Mouse (Mus musculus): ENCODE results near the gene Golga4.

Gene Golga4

DNA sequence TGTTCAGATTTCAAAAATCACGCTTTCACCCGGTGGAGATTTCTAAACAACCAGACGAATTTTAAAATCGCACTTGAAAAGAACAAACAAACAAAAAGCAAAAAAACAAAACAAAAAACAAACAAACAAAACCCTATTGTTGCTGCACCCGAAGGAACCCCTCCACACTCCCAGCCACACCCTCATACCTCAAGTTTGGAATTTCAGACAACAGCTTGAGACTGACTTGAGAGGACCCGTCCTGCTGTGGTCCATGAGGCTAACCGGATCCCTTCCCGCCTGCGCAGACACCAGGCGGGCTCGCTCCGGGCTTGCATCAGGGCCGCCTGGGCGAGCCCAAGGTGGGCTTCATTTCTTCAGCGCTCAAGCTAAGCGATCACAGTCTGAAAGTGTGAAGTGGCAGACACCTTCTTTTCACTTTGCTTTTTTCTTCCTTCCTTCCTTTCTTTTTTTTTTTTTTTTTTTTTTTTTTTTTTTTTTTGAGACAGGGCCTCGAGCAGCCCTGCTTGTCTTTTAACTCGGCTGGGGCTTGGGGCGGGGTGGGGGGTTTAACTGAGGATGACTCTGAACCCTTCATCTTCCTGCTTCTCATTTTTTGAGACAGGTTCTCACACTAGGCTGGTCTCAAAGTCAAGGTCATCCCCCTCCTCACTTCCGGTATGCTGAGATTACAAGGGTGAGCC is 17.0 kb upstream of the Golga4 start:
- in situ Hi-C loops (cut with MboI), result loop anchor here (25.0 kb wide), 1 partner anchor 452 kb away; the partner anchor contains the start of gene Azi2

DNA sequence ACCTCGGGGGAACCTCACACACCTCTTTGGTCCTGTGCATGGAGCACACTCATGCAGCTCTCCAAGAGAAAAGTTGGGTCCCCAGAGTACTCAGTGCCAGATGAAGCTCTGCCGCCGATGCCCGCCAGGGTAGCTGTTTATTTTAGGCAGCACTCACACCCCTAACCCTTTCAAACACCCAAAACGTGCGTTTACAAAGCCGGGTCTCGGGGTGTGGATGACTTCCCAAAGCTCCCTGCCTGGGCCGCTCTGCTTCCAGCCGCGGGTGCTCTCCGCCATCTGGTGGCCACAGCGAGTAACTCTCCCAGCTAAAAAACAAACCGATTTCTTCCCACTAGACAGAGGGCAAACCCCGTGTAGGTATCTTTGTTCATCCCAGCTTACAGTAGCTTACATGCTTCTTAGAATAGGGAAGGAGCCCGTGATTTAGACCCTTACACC is 16.5 kb upstream of the Golga4 start:
- in situ Hi-C loops (cut with MboI), result loop anchor here (25.0 kb wide), 1 partner anchor 452 kb away; the partner anchor contains the start of gene Azi2

DNA sequence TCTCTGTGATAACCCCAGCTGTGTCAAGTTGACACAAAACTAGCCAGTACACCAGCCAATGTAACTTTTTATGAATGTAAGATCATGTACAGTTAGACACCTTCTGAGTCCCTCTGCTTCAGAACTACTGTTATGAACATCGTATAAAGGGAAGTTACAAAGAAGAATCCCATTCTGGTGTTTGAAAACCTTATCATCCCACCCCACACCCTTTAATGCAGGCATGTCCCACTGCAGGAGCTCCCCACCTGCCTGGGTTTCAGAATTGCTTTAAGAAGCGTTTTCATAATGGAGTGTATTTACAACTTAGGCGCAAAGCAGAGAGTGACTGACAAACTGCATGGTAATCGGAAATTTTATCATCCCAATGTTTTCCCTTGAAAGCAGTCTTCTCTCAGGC is 14.9 kb upstream of the Golga4 start:
- in situ Hi-C loops (cut with MboI), result loop anchor here (25.0 kb wide), 1 partner anchor 454 kb away; the partner anchor contains the start of gene Azi2

DNA sequence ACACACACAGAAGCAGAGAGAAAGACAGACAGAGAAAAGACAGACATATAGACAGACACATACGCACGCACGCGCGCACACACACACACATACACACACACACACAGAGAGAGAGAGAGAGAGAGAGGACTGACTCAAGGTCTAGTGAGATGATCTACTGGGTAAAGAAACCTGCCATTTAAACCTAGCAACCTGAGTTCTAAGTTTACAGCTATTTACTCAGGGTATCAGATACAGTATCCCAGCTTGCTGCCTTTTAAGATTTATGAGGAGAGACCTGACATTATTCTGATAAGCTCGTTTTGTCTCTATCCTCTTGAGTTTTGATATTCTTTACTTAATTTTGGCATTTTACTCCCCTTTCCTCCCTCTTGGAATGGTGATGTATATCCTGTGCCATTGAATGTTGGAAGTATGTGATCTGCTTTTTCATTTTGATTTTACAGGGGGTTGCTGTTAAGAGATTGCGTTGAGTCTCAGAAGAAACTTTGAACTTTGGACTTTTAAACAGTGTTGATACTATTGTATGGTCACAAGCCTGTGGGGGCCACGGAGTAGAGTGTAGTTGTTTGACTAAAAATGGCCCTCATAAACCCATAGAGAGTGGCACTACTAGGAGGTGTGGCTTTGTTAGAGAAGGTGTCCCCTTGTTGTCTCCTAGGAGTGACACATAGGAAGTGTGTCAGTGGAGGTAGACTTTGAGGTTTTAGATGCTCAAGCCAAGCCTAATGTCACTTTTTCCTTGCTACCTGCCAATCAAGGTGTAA is 13.0 kb upstream of the Golga4 start:
- in situ Hi-C loops (cut with MboI), result loop anchor here (25.0 kb wide), 1 partner anchor 456 kb away; the partner anchor contains the start of gene Azi2

DNA sequence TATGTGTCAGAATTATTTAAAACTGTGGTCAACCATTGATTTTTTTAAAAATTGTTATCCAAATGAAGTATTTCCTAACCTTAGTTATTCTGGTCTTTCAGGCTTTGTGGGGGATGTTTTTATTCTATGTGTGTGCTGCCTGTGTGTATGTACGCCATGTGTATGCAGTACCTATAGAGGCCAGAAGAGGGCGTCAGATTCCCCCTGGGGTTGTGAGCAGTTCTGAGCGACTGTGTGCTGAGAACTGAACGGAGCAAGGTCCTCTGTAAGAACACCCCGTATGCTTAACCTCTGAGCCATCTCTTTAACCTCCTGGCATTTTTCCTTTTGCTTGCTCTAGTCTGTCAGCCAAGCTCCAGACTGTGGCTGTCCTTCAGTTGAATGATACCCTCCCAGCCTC is 12.0 kb upstream of the Golga4 start:
- in situ Hi-C loops (cut with MboI), result loop anchor here (25.0 kb wide), 1 partner anchor 457 kb away; the partner anchor contains the start of gene Azi2

DNA sequence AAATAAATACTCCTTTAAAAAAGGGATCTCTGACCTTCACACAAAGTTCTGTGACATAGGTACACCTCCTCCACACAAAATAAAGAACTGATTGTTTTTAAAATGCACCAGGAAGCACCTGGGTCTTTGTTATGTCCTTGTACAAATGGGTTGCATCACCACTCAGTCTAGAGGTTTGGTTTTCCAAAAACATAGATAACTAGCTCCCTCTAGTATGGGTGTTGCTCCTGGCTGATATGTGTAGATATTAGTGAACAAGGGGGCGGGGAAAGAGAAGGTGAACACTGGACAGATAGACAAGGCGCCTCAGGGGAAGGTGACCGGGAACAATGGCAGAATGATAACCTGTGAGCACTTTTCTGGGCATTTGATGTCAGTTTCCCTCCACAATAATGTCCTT is 10.1 kb upstream of the Golga4 start:
- in situ Hi-C loops (cut with MboI), result loop anchor here (25.0 kb wide), 1 partner anchor 459 kb away; the partner anchor contains the start of gene Azi2

DNA sequence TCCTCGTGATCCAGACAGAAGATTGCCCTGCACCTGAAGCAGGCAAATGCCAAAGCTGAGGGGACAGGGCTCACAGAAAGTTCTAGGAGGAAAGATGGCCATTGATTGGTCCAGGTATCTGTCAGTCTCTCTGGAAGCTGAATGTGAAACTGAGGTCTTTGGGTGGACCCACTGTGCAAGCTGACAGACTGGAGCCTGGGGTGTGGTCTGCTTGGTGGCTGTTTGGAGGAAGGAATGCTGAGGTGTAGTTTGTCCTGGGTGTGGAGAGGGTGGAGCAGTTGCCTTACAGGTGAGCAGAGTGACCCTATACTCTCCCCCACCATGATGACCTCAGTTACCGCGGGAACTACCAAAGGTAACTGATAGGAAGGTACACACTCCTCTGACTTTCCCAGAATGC is 9.1 kb upstream of the Golga4 start:
- in situ Hi-C loops (cut with MboI), result loop anchor here (25.0 kb wide), 1 partner anchor 460 kb away; the partner anchor contains the start of gene Azi2

DNA sequence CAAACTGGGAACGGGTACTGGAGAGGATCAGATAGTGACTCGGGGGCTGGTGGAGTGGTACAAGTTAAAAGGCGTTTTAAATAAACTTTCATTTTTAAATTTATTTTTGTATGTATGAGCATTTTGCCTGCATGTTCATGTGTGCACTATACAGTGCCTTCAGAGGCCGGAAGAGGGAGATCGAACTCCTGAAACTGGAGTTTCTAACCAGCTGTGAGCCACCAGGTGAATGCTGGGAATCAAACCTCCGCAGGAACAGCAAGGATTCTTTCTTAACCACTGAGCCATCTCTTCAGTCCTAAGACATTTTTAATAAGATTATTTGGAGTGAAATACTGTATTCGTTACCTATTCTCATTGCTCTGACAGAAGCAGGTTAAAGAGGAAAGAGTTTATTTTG is 8.0 kb upstream of the Golga4 start:
- in situ Hi-C loops (cut with MboI), result loop anchor here (25.0 kb wide), 1 partner anchor 461 kb away; the partner anchor contains the start of gene Azi2

DNA sequence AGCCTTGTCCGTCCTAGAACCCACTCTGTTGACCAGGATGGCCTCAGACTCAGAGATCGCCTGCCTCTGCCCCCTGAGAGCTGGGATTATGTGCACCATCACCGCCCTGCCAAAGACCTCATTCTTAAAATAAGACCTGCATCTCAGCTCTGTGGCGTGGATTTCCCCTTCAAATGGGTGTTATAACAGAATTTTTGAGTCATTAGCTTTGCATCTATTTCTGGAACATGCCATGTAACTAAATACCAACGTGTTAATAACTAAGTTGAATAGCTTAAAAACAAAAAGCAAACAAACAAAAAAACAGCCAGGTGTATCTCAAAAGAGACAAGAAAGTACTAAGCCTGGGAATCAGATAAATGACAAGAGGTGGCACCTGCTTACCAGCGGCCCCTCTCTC is 5.1 kb upstream of the Golga4 start:
- in situ Hi-C loops (cut with MboI), result no loop called here

DNA sequence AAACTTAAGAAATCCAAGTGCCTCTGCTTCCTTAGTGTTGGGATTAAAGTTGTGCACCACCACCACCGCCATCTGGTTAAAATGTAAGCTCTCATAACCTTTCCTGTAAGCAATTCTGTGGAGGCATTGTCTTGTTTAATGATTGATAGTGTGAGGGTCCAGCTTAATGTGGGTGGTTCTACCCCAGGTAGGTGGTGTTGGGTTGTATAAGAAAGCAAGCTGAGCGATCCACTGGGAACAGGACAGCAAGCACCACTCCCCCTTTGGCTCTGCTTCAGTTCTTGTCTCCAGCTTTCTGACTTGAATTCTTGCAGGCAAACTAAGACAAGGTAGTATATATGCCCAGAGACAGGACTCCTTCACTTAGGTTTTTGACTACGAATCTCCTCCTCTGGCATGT is 1.4 kb upstream of the Golga4 start:
- in situ Hi-C loops (cut with MboI), result no loop called here

DNA sequence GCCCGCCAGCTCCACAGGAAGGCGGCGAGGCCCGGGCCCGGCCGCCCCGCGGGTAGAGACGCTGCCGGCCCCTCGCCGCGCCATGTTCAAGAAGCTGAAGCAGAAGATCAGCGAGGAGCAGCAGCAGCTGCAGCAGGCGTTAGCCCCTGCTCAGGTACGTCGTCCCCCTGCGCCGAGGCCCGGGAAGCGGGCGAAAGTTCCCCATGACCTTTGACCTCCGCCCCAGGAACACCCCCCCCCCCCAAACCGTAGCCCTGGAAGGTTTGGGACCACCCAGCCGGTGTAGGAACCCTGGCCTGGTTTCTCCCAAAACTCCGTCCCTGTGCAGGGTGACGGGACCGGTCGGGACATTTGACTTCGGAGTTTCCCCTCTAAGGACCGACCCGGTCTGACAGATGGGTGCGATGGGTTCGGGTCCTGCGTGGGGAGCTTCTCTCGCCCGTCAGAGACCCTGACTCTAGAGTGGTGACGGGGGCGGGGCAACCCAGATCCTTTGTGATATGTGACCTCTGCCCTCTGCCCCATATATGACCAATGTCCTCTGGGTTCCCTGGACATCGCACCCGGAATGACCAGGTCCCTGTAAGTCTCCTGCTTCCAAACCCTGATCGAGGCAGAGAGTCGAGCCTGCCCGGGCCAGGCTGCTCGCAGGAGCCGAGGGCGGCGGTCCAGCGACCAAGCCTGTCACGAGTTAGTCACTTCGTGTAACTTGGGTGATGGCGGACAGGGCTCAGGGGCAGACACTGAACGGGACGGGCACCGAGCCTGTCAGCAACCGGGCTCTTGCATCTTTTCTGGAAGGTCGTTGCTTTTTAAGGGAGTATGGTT is 551 bp downstream of the Golga4 start:
- in situ Hi-C loops (cut with MboI), result no loop called here

DNA sequence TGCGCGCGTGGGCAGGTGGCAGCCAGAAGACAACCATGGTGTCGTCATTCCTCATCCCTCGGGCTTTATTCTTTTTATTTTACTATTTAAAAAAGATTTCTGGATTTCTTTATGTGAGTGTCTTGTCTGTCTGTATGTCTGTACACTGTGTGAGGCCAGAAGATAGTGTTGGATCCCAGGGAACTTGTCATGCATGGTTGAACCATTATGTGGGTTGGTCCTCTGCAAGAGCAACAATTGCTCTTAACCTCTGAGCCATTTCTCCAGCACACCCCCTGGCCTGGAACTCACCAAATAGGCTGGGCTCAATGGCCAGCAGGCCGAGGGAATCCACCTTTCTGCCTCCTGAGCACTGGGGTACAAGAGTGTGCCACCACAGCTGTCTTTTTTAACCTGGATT is 1.5 kb downstream of the Golga4 start:
- in situ Hi-C loops (cut with MboI), result no loop called here

DNA sequence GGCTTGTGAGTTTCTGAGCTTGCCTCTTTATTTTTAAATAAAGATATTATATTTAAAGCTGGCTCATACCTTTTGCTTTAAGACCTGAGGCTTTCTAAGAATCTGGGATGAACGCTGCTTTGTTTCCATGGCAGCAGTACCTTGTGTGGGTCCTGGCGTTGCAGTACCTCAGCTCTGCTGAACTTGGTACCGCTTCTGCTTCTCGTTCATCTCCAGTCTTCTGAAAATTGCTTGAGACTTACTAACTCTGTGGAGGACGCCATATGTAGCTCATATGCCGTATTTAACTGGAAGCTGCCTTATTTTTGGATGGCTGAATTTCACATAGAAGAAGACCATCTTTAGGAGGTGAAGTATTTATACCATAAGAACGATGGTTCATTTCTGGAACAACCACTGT is 2.5 kb downstream of the Golga4 start:
- in situ Hi-C loops (cut with MboI), result no loop called here

DNA sequence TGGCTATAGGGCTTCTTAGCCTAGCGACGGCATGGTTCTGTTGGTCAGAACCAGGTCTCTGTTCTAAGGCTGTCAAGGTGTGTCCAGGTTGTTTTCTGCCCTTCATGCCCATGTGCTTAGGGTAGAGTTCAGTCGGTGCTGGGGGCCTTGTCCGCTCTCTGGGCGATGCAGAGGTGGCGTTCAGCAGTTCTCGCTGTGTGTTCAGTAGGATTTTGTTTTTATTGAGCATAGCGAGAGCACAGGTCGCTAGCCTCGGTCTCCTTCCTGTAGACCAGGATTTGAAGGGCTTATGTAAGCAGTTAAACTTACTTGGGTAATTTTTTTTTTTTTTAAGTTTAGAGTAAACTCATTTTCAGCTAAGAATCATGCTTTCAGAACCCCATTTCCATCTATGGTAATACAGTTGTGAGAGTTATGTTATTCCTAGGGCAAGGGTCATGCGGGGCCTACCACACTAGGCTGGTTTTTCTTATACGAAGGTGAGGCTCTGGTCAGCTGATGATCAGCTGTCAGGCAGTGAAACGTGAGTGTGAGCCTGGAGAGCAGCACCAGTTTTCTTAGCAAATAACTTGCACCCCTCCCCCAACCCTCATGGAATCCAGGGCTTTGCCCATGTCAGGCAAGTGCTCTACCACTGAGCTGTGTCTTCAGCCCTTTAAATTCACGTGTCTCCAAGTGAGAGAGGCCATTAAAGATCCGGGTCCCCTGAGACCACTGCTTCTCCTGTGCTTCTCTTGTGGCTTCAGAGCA is 5.0 kb downstream of the Golga4 start:
- in situ Hi-C loops (cut with MboI), result no loop called here

DNA sequence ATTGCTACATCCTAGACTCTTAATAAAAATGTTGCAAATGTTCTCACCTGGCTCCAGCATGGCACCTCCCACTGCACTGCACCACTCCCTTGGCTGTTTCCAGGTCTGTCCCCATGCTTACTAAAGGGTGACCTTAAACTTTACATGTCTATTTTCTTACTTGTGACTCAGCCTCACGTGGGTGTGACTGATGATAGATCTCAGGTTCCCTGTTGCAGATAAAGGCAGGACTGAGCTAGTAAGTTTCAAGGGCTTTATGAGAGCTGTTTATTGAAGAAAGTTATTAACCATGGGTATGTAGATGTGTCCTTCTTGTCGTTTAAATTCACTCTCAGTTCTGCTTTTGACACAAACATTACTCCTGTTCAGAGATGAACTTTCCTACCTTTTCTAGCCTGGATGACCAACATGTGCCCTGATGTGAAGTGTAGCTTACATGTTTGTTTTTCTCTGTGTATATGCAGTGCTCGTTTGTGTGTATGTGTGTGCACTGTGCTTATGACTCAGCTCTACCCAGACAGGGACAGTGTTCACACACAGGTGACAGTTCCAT is 6.7 kb downstream of the Golga4 start:
- in situ Hi-C loops (cut with MboI), result no loop called here

DNA sequence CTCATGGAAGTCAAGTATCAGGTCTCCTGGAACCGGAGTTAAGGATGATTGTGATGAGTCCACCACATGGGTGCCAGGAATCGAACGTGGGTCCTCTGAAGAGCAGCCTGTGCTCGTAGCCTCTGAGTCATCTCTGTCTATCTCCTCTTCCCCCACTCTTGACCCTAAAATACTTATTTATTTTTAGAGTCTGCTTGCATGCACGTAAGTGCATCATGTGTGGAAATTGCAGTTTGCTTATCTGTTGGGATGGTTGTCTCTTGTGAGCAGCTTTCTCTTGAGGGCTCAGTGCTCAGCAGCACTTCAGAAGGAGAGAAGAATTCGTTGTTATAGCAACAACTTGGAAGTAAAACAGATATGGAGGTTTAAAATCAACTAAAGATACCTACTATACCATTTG is 9.4 kb downstream of the Golga4 start:
- in situ Hi-C loops (cut with MboI), result no loop called here

DNA sequence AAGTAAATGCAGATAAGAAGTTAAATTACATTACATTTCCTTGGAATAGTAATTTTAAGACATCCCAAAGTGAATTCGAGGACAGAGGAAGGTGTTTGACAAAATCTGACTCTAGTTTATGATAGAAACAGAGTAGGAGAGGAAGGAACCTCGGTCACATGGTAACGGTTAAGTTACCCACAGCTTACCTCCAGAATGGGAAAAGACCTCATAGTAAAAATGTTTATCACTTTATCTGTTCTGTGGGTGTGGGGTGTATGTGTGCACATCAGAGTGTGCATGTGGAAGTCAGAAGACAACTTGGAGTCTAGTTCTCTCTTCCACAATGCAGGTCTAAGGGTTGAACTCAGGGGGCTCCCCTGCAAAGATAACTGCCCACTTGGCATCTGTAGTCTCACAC is 10.1 kb downstream of the Golga4 start:
- in situ Hi-C loops (cut with MboI), result no loop called here

DNA sequence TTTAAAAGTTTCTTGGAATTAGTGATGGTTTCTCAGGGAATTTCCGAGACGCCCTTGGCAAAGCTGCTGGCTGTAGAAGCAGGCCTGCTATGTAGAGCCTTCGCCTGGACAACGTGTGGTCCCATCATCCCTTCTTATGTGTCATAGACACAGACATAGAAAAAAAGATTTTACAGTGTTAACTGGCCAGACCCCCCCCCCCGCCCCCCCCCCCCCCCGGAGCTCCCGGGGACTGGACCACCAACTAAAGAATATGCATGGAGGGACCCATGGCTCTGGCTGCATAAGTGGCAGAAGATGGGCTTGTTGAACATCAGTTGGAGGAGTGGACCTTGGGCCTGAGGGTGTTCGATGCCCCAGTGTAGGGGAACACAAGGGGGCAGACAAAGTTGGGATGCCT is 11.6 kb downstream of the Golga4 start:
- in situ Hi-C loops (cut with MboI), result no loop called here

DNA sequence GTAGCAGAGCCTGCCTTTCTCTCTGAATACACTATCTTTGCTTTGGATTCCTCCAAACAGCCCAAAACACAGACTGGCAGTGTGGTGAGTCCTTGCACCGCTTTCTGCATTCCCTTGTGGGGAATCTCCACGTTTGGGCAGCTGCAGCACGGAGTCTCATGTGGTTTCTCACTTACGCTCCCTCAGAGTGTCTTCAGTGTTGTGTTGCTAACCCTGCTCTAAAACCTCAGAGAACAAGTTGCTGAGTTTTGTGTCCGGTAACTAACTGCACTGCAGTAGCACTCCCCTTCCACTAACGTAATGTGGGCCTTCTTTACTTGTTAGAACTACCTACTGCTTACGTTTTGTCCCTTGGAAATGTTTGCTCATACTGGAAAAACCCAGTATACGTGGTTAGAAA is 13.0 kb downstream of the Golga4 start:
- in situ Hi-C loops (cut with MboI), result no loop called here

DNA sequence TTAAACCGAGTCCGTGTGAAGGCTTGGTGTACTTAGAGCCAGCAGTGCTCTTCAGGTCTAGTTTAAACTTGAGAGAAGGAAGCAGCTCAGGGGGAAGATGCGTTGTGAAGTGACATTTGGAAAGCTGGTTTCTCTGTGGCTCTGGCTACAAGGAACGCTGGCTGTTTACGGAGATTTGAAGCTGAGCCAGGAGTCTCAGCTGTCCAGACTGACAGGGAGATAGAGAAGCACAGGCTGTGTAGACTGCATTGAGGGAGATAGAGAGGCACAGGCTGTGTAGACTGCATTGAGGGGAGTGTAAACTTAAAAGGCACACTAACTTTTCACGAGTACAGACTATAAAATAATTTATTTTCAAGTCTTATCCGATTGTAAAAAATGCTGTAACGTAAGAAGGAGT is 13.9 kb downstream of the Golga4 start:
- in situ Hi-C loops (cut with MboI), result no loop called here

DNA sequence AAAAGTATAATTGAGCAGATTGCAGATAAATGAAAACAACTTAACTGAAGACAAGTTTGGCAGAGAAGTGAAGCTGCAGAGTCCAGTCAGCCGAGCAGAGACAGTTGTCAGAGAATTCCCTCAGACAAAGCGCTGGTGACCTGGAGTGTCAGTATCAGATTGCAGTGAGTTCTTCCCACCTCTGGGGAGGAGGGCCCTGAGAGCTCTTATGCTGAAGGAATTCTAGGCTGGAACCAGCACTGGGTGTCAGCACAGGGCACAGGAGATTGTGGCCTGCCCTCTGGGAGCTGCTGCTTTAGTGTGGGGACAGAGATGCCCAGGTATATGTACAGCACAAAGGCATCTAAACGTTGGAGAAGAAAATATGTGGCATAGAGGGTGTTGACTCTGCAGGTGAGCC is 14.8 kb downstream of the Golga4 start:
- in situ Hi-C loops (cut with MboI), result no loop called here
